Mouse (Mus musculus): ENCODE data around the gene Ctdspl. TPM values are rescaled to one million over a fixed set of nuclear protein-coding genes. Genes with fewer than 3 reads are reported as not detected.

Gene Ctdspl
- polyA plus RNA-seq, 1 experiment from 2014 or later, result 11.0 TPM

DNA sequence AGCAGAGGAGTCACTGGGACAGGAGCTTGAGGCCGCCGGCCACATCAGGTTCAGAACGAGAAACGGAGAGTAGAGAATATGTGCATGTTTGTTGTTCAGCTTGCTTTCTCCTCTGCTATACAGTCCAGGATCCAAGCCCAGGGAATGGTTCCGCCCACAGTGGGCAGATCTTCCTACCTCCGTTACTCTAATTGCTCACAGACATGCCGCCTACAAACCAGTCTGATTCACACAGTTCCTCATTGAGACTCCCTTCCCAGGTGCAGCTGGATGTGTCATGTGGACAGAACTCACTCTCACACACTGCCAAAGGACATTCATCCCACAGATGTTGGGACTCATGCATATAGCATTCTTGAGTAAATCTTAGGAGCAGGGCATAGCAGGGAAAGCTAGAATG lies 51.2 kb downstream of the Ctdspl start:
- 95% methylated on average over 7 of the region's 7 CpGs for WGBS
- no peaks in the 10 kb centered on the region for H3K27me3 ChIP-seq (replicated peaks; ENCODE audit: low read depth, poor library complexity, severe bottlenecking)
- no peak overlapping the region for H3K4me3 ChIP-seq
- H3K36me3 ChIP-seq (replicated peaks), result peaks cover 6% of the 10 kb centered on the region; the same call in 1 of the 2 replicates
- H3K4me1 ChIP-seq, result peaks cover 84% of the 10 kb centered on the region
- peak overlapping the region; percentile 57; the same call in 1 of the 2 replicates for H3K27ac ChIP-seq (replicated peaks)
- 0 out of 2 replicates have a peak, but pooled peaks cover 3% of the 10 kb centered on the region for H3K9me3 ChIP-seq
- no peak for DNase-seq (ENCODE audit: low spot score)

- Histone ChIP-seq H3K27ac (replicated peaks) (peak overlapping the region; percentile 82), H3K36me3 (replicated peaks) (peaks cover 6% of the 10 kb centered on the region; the same call in 1 of the 2 replicates), H3K4me1 (peaks cover 72% of the 10 kb centered on the region), H3K9me3 (0 out of 2 replicates have a peak, but pooled peaks cover 3% of the 10 kb centered on the region), H3K27me3 (replicated peaks; ENCODE audit: low read depth, poor library complexity, severe bottlenecking) (no peaks in the 10 kb centered on the region), H3K4me3 (peak overlapping the region; percentile 14; the same call in 1 of the 2 replicates)
- 3% methylated on average over 4 of the region's 4 CpGs for WGBS
- peak; percentile 79 for DNase-seq (ENCODE audit: low spot score)
Observed at GRCm38 (mm10) chr9:118980411-118980823, 54.2 kb downstream of the Ctdspl start.

GRCm38 (mm10) chr9:118984650-118985432 lies 58.6 kb downstream of the Ctdspl start:
- WGBS, result 63% methylated on average over 15 of the region's 15 CpGs
- no peak overlapping the region for H3K4me3 ChIP-seq
- peaks cover 79% of the 10 kb centered on the region for H3K4me1 ChIP-seq
- H3K27ac ChIP-seq (replicated peaks), result peak overlapping the region; percentile 40; the same call in 1 of the 2 replicates
- H3K9me3 ChIP-seq, result no peaks in the 10 kb centered on the region
- H3K36me3 ChIP-seq (replicated peaks), result no peaks in the 10 kb centered on the region
- H3K27me3 ChIP-seq (replicated peaks; ENCODE audit: low read depth, poor library complexity, severe bottlenecking), result no peaks in the 10 kb centered on the region
- DNase-seq (ENCODE audit: low spot score), result no peak

- Histone ChIP-seq H3K27me3 (replicated peaks; ENCODE audit: low read depth, poor library complexity, severe bottlenecking) (no peaks in the 10 kb centered on the region), H3K36me3 (replicated peaks) (no peaks in the 10 kb centered on the region), H3K4me3 (no peak overlapping the region), H3K27ac (replicated peaks) (no peak overlapping the region), H3K9me3 (no peaks in the 10 kb centered on the region), H3K4me1 (peaks cover 79% of the 10 kb centered on the region)
- 79% methylated on average over 11 of the region's 11 CpGs for WGBS
- DNase-seq (ENCODE audit: low spot score), result no peak
Observed at GRCm38 (mm10) chr9:118986286-118986685, 60.0 kb downstream of the Ctdspl start.

- Histone ChIP-seq H3K4me3 (no peak overlapping the region), H3K27me3 (replicated peaks; ENCODE audit: low read depth, poor library complexity, severe bottlenecking) (no peaks in the 10 kb centered on the region), H3K27ac (replicated peaks) (peak overlapping the region; percentile 41), H3K4me1 (peaks cover 76% of the 10 kb centered on the region), H3K9me3 (no peaks in the 10 kb centered on the region), H3K36me3 (replicated peaks) (0 out of 2 replicates have a peak, but pooled peaks cover 3% of the 10 kb centered on the region)
- DNase-seq (ENCODE audit: low spot score), result no peak
- 73% methylated on average over 11 of the region's 11 CpGs for WGBS
Observed at GRCm38 (mm10) chr9:118988787-118989580, 62.7 kb downstream of the Ctdspl start.

DNA sequence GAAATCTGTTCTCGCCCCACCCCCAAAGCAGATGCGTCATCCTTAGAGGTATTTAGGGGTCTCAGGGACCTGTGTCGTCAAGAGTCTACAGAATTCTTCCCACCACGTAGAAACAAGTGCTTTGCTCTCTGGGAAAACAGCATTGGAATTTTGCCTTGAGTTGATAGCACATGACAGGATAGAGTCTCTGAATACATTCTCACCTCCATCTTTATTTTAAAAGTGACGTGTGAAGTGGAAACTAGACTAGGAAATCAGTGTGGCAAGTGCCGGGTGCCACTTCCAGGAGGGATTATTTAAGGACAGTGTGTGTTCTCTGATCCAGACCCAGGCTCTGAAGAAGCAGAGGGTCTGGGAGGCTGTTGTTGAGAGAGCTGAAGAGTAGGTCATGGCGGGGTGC lies 64.2 kb downstream of the Ctdspl start:
- peak overlapping the region; percentile 49 for H3K27ac ChIP-seq (replicated peaks)
- 81% methylated on average over 7 of the region's 7 CpGs for WGBS
- peaks cover 70% of the 10 kb centered on the region for H3K4me1 ChIP-seq
- no peaks in the 10 kb centered on the region for H3K9me3 ChIP-seq
- no peak overlapping the region for H3K4me3 ChIP-seq
- 0 out of 2 replicates have a peak, but pooled peaks cover 3% of the 10 kb centered on the region for H3K36me3 ChIP-seq (replicated peaks)
- no peaks in the 10 kb centered on the region for H3K27me3 ChIP-seq (replicated peaks; ENCODE audit: low read depth, poor library complexity, severe bottlenecking)
- no peak for DNase-seq (ENCODE audit: low spot score)

GRCm38 (mm10) chr9:118991750-118992585 lies 65.7 kb downstream of the Ctdspl start:
- DNase-seq (ENCODE audit: low spot score), result no peak
- H3K4me3 ChIP-seq, result no peak overlapping the region
- no peaks in the 10 kb centered on the region for H3K9me3 ChIP-seq
- 0 out of 2 replicates have a peak overlapping the region, but pooled peaks have one; percentile 19 for H3K27ac ChIP-seq (replicated peaks)
- 93% methylated on average over 21 of the region's 21 CpGs for WGBS
- peaks cover 64% of the 10 kb centered on the region for H3K4me1 ChIP-seq
- 0 out of 2 replicates have a peak, but pooled peaks cover 3% of the 10 kb centered on the region for H3K36me3 ChIP-seq (replicated peaks)
- H3K27me3 ChIP-seq (replicated peaks; ENCODE audit: low read depth, poor library complexity, severe bottlenecking), result no peaks in the 10 kb centered on the region

DNA sequence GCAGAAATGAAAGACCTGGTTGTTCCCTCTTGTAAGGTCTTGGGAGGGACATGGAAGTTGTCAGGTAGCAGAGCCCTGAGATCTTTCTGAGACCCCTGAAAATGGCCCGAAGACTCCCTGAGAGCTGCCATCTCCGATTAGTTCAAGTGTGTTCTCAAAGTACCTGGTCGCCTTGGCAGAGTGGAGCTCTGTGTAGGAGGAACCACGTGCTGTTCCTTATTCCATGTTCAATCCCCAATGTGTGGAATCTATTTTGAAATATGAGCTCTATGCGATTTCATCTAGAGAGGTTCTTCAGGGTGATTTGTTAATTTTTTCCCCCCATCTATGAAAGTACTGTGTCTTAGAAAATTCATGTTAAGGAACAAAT lies 66.3 kb downstream of the Ctdspl start:
- Histone ChIP-seq H3K27ac (replicated peaks) (no peak overlapping the region), H3K27me3 (replicated peaks; ENCODE audit: low read depth, poor library complexity, severe bottlenecking) (no peaks in the 10 kb centered on the region), H3K9me3 (no peaks in the 10 kb centered on the region), H3K36me3 (replicated peaks) (0 out of 2 replicates have a peak, but pooled peaks cover 3% of the 10 kb centered on the region), H3K4me1 (peaks cover 62% of the 10 kb centered on the region), H3K4me3 (no peak overlapping the region)
- WGBS, result 89% methylated on average over 5 of the region's 5 CpGs
- no peak for DNase-seq (ENCODE audit: low spot score)

DNA sequence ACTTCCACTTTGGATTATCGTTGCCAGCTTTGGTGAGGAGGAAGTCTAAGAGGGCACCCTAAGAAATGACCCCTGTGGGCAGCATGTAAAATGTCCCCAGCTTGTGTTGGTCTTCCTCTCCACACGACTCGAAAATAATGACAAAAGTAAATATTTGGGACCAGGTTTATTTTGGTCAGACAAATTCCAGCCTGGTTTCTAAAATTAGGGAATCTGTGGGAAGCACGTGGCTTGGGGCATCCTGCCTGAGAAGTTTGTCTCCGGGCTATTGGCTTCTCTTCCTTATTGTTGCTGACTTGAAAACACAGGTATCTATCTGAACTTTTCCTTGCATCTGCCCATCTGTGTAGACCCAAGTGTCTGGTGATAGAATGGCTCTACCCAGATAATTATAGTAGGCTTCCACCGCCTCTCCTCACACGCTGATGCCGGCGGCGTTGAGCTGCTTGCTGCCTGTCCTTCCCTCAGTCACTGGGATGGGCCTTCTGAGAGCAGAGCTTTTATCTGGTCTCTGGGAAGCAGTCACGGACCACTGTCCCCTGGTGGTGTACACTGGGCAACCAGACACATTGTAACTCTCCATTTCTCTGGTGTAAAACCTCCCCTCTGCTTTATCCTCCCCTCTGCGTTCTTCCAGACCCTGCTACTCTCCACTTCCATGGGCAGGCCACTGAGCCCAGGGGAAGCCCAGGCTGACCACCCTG lies 68.4 kb downstream of the Ctdspl start:
- Histone ChIP-seq H3K4me3 (no peak overlapping the region), H3K4me1 (peaks cover 43% of the 10 kb centered on the region), H3K9me3 (no peaks in the 10 kb centered on the region), H3K27me3 (replicated peaks; ENCODE audit: low read depth, poor library complexity, severe bottlenecking) (no peaks in the 10 kb centered on the region), H3K36me3 (replicated peaks) (0 out of 2 replicates have a peak, but pooled peaks cover 3% of the 10 kb centered on the region), H3K27ac (replicated peaks) (peak overlapping the region; percentile 40)
- 76% methylated on average over 12 of the region's 12 CpGs for WGBS
- DNase-seq (ENCODE audit: low spot score), result no peak

- Histone ChIP-seq H3K4me3 (no peak overlapping the region), H3K27ac (replicated peaks) (peak overlapping the region; percentile 40), H3K9me3 (no peaks in the 10 kb centered on the region), H3K27me3 (replicated peaks; ENCODE audit: low read depth, poor library complexity, severe bottlenecking) (no peaks in the 10 kb centered on the region), H3K36me3 (replicated peaks) (0 out of 2 replicates have a peak, but pooled peaks cover 3% of the 10 kb centered on the region), H3K4me1 (peaks cover 35% of the 10 kb centered on the region)
- WGBS, result 88% methylated on average over 6 of the region's 6 CpGs
- no peak for DNase-seq (ENCODE audit: low spot score)
Observed at GRCm38 (mm10) chr9:118995539-118995938, 69.3 kb downstream of the Ctdspl start.

DNA sequence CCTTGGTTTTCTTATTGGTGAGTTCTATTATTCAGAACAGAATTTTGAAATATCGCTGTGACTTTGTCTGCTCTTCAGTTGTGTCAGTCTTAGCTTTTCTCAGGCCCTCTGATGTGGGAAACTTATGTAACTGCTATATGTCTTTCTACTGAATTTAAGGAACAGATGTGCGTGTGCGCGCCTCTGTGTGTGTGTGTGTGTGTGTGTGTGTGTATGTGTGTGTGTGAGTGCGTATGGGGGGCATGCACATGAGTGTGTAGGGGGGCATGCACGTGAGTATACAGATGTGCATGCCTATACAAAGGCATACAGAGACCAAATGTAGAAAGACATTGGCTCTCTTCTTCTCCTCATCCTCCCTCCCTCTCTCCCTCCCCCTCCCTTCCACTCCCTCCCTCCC lies 71.0 kb downstream of the Ctdspl start:
- Histone ChIP-seq H3K4me3 (no peak overlapping the region), H3K27me3 (replicated peaks; ENCODE audit: low read depth, poor library complexity, severe bottlenecking) (no peaks in the 10 kb centered on the region), H3K4me1 (peaks cover 32% of the 10 kb centered on the region), H3K27ac (replicated peaks) (no peak overlapping the region), H3K9me3 (no peaks in the 10 kb centered on the region), H3K36me3 (replicated peaks) (0 out of 2 replicates have a peak, but pooled peaks cover 3% of the 10 kb centered on the region)
- no peak for DNase-seq (ENCODE audit: low spot score)
- WGBS, result 90% methylated on average over 6 of the region's 6 CpGs

Measured in embryonic facial prominence, embryonic 10.5 days (tissue).